Mouse (Mus musculus) megakaryocyte, adult 5-6 weeks (primary cell): Measurements from ENCODE around the gene Gm11992. TPM values are rescaled to one million over a fixed set of nuclear protein-coding genes. Genes with fewer than 3 reads are reported as not detected.

ENCODE experiments used
- ATAC-seq: 2 replicates; pipeline ENCODE4 v1.8.0; 2016; ENCODE audit warnings: mild to moderate bottlenecking, inconsistent platforms; ENCODE audit not compliant: poor library complexity, severe bottlenecking
- total RNA-seq, 2 experiments: library from RNA; stranded (forward) in 1 of 2; stranded (reverse) in 1 of 2; fragments of 153-499, 151-499 nt in 1 of 2; fragments of 221-1000, 200-1000 nt in 1 of 2; gene quantifications; 2 replicates each; pipeline versions ENCODE4 v1.2.3 to v1.2.4; 2015 to 2017

The Gm11992 gene
- total RNA-seq (2015) (0.49 and 0.50 TPM in 2 replicates), total RNA-seq (2017) (0.29 TPM in 1 of 2 replicates, not detected in the other)

GRCm38 (mm10) chr11:9048011-9048702, at the start of gene Gm11992:
Gene Gm11992 (plus strand): TSS chr11:9048594.
- ATAC-seq, result peak; percentile 98

GRCm38 (mm10) chr11:9008761-9009160, 39.6 kb upstream of the Gm11992 start:
- no peak for ATAC-seq

GRCm38 (mm10) chr11:9010416-9010815, 38.0 kb upstream of the Gm11992 start:
- ATAC-seq, result peak; percentile 36

- ATAC-seq, result peak; percentile 98
Measured at GRCm38 (mm10) chr11:9010853-9011339, 37.5 kb upstream of the Gm11992 start, which contains the start of gene Hus1. Gene Hus1 (minus strand): TSS chr11:9011191.

GRCm38 (mm10) chr11:9011348-9011747, 37.0 kb upstream of the Gm11992 start:
- peak; percentile 22; the same call in 1 of the 2 replicates for ATAC-seq

- no peak for ATAC-seq
Measured at GRCm38 (mm10) chr11:9014740-9015139, 33.7 kb upstream of the Gm11992 start.

GRCm38 (mm10) chr11:9018491-9019267, 29.7 kb upstream of the Gm11992 start:
- no peak for ATAC-seq

- no peak for ATAC-seq
Measured at GRCm38 (mm10) chr11:9020207-9020606, 28.2 kb upstream of the Gm11992 start.

GRCm38 (mm10) chr11:9024782-9025181, 23.6 kb upstream of the Gm11992 start:
- ATAC-seq, result no peak

- no peak for ATAC-seq
Measured at GRCm38 (mm10) chr11:9025211-9025610, 23.2 kb upstream of the Gm11992 start.

- no peak for ATAC-seq
Measured at GRCm38 (mm10) chr11:9031530-9031929, 16.9 kb upstream of the Gm11992 start.

GRCm38 (mm10) chr11:9046546-9046945, 1.8 kb upstream of the Gm11992 start:
- ATAC-seq, result no peak

GRCm38 (mm10) chr11:9047044-9047443, 1.4 kb upstream of the Gm11992 start:
- ATAC-seq, result no peak

GRCm38 (mm10) chr11:9048703-9049060, 288 bp downstream of the Gm11992 start, which contains the start of gene Sun3:
Gene Sun3 (minus strand): TSS chr11:9048991.
- ATAC-seq, result peak; percentile 42

GRCm38 (mm10) chr11:9050241-9050640, 1.8 kb downstream of the Gm11992 start:
- no peak for ATAC-seq

- ATAC-seq, result 0 out of 2 replicates have a peak, but pooled peaks have one; percentile 19
Measured at GRCm38 (mm10) chr11:9051895-9052294, 3.5 kb downstream of the Gm11992 start.

- ATAC-seq, result peak; percentile 30; the same call in 1 of the 2 replicates
Measured at GRCm38 (mm10) chr11:9056937-9057336, 8.5 kb downstream of the Gm11992 start.

GRCm38 (mm10) chr11:9057711-9058110, 9.3 kb downstream of the Gm11992 start:
- no peak for ATAC-seq

GRCm38 (mm10) chr11:9060029-9060428, 11.6 kb downstream of the Gm11992 start:
- peak; percentile 84 for ATAC-seq

GRCm38 (mm10) chr11:9060484-9060883, 12.1 kb downstream of the Gm11992 start:
- ATAC-seq, result peak; percentile 55

GRCm38 (mm10) chr11:9076444-9076843, 28.1 kb downstream of the Gm11992 start:
- no peak for ATAC-seq

- ATAC-seq, result no peak
Measured at GRCm38 (mm10) chr11:9113189-9113588, 64.8 kb downstream of the Gm11992 start.
